Mouse (Mus musculus): ENCODE data around the gene Rps9.

DNA sequence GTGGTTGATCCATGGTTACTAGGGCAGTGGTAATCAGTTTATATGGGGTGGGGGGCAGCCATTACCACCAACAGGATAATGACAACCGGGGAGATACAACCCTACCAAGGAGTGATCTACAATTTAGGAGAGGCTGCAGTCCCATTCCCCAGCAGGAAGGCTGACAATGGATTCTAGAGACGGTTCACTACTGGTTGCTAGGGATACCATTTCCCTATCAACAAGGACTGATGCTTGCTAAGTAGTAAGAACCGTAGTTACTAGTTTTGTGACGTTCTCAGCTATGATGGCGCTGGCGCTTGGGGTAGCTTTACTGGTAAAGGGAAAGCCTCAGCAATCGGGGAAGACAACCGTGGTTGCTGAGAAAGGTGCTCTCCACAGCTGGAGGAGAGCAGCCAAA lies 19.1 kb upstream of the Rps9 start:
- TF ChIP-seq CTCF (IDR thresholded peaks at IDR 0.05; ENCODE audit: low read depth, low read length) (no peak), POLR2A (IDR thresholded peaks at IDR 0.05; ENCODE audit: borderline replicate concordance, low read depth, low read length) (no peak)

All from bone marrow macrophage, adult 2 months (primary cell).